Mouse (Mus musculus): ENCODE measurements around the gene Synj2.

- TF ChIP-seq CTCF (IDR thresholded peaks at IDR 0.05; ENCODE audit: low read depth): no peak
- no peak for TF ChIP-seq EP300 (optimal IDR thresholded peaks at IDR 0.05)
These were observed 95.4 kb downstream of the Synj2 start for GRCm38 (mm10) chr17:6036458-6036857.

All from stomach, postnatal 0 days (tissue).